In genomic region chr16:50364189-50365059, GRCm38 (mm10) we compare ENCODE assay signal across 8 mouse cellular contexts.
DNase-seq lines count a peak whose midpoint lies in the region; ATAC-seq and TF ChIP-seq lines count a peak whose summit lies in the region.

No protein-coding gene starts in this region.

- H3K36me3 ChIP-seq in intestine, embryonic 16.5 days (ENCODE audit: control insufficient read depth, insufficient read depth, low read length): no peaks in the 10 kb centered on the region
- no peaks in the 10 kb centered on the region for H3K36me3 ChIP-seq in small intestine, adult 2 months (ENCODE audit: control insufficient read depth, insufficient read depth, low read length)

- peak overlapping the region; percentile 79 for H3K27ac ChIP-seq in intestine, embryonic 16.5 days (ENCODE audit: low read length)
- H3K27ac ChIP-seq in small intestine, adult 2 months (ENCODE audit: insufficient read depth, low read depth, low read length): no peak overlapping the region

- WGBS in intestine, embryonic 16.5 days: 6% methylated on average over 11 of the region's 11 CpGs
- 13% methylated on average over 11 of the region's 11 CpGs for WGBS in small intestine, adult 2 months

- H3K9ac ChIP-seq in intestine, embryonic 16.5 days (ENCODE audit: low read depth, low read length): peak overlapping the region; percentile 37

- intact Hi-C loops in heart, postnatal 25 days (cut with DNase I): no loop called here
- intact Hi-C loops in left cerebral cortex, postnatal 14 days (cut with DNase I): no loop called here

- peak overlapping the region; percentile 40 for H3K4me3 ChIP-seq in intestine, embryonic 16.5 days (ENCODE audit: low read length)
- H3K4me3 ChIP-seq in small intestine, adult 2 months (ENCODE audit: low read depth, low read length): peak overlapping the region; percentile 43

- ATAC-seq in granulocyte monocyte progenitor cell, adult 5-6 weeks (replicated peaks; ENCODE audit: poor library complexity, severe bottlenecking): peak; percentile 81
- peak; percentile 97 for ATAC-seq in intestine, embryonic 16.5 days
- ATAC-seq in megakaryocyte, adult 5-6 weeks (ENCODE audit: poor library complexity, severe bottlenecking): peak; percentile 89

- H3K27me3 ChIP-seq in intestine, embryonic 16.5 days (replicated peaks; ENCODE audit: control insufficient read depth, insufficient read depth, low read length): no peaks in the 10 kb centered on the region
- H3K27me3 ChIP-seq in small intestine, adult 2 months (ENCODE audit: control insufficient read depth, insufficient read depth, low read length): no peaks in the 10 kb centered on the region

- no peaks in the 10 kb centered on the region for H3K9me3 ChIP-seq in intestine, embryonic 16.5 days (ENCODE audit: control insufficient read depth, low read length)

- no peak for TF ChIP-seq POLR2A in small intestine, adult 2 months (IDR thresholded peaks at IDR 0.05; ENCODE audit: low read depth, low read length)

- H3K4me2 ChIP-seq in intestine, embryonic 16.5 days (ENCODE audit: low read depth, low read length): peak overlapping the region; percentile 51

- TF ChIP-seq CTCF in small intestine, adult 2 months (IDR thresholded peaks at IDR 0.05; ENCODE audit: extremely low read depth, insufficient read length, insufficient replicate concordance, low read depth, low read length): no peak

- peaks cover 7% of the 10 kb centered on the region for H3K4me1 ChIP-seq in intestine, embryonic 16.5 days (ENCODE audit: control insufficient read depth, insufficient read depth, low read length)
- no peaks in the 10 kb centered on the region for H3K4me1 ChIP-seq in small intestine, adult 2 months (ENCODE audit: control insufficient read depth, insufficient read depth, insufficient read length, low read length)

- DNase-seq in heart, adult 11 months: peak; percentile 95
- DNase-seq in heart, postnatal 25 days (ENCODE audit: low spot score): no peak
- DNase-seq in cerebellum, postnatal 10 days: peak; percentile 73 to 81
- peak; percentile 14 to 46 for DNase-seq in left cerebral cortex, postnatal 14 days (ENCODE audit: low spot score in 2 of 2)
